Mouse (Mus musculus) gonadal fat pad, adult 2 months (tissue): ENCODE data around the gene Rims1. TPM values are rescaled to one million over a fixed set of nuclear protein-coding genes. Genes with fewer than 3 reads are reported as not detected.

Experiments used
- DNase-seq: peaks from one replicate; pipeline ENCODE4 v3.0.0-alpha.2; 2012; ENCODE audit warnings: low read depth
- polyA plus RNA-seq: library from polyadenylated mRNA; depleted of rRNA; stranded (reverse); fragments of >200 nt; gene quantifications from 2 replicates; pipeline ENCODE4 v1.2.3, GENCODE M21; 2012; rRNA removed

The Rims1 gene
- polyA plus RNA-seq: 0.57 and 0.70 TPM in 2 replicates

- no peak for DNase-seq
These were observed at the start of gene Rims1 for GRCm38 (mm10) chr1:22805726-22806625. Rims1 (minus strand) TSS chr1:22805994.

- no peak for DNase-seq
These were observed 867 bp upstream of the Rims1 start for GRCm38 (mm10) chr1:22806626-22807096.

GRCm38 (mm10) chr1:22805025-22805725 lies 619 bp downstream of the Rims1 start:
- no peak for DNase-seq

- no peak for DNase-seq
These were observed 1.5 kb downstream of the Rims1 start for GRCm38 (mm10) chr1:22804148-22804885.

GRCm38 (mm10) chr1:22803471-22803870 lies 2.3 kb downstream of the Rims1 start:
- no peak for DNase-seq

- peak; percentile 10 for DNase-seq
These were observed 5.5 kb downstream of the Rims1 start for GRCm38 (mm10) chr1:22800276-22800675.

GRCm38 (mm10) chr1:22797091-22797490 lies 8.7 kb downstream of the Rims1 start:
- no peak for DNase-seq

GRCm38 (mm10) chr1:22789391-22789909 lies 16.3 kb downstream of the Rims1 start:
- no peak for DNase-seq

- no peak for DNase-seq
These were observed 18.2 kb downstream of the Rims1 start for GRCm38 (mm10) chr1:22787616-22788015.

- DNase-seq: no peak
These were observed 35.1 kb downstream of the Rims1 start for GRCm38 (mm10) chr1:22770530-22771254.

- DNase-seq: no peak
These were observed 42.4 kb downstream of the Rims1 start for GRCm38 (mm10) chr1:22763376-22763775.

- no peak for DNase-seq
These were observed 43.0 kb downstream of the Rims1 start for GRCm38 (mm10) chr1:22762780-22763179.

GRCm38 (mm10) chr1:22750536-22750935 lies 55.3 kb downstream of the Rims1 start:
- DNase-seq: no peak

- no peak for DNase-seq
These were observed 61.1 kb downstream of the Rims1 start for GRCm38 (mm10) chr1:22744655-22745054.

GRCm38 (mm10) chr1:22737491-22737890 lies 68.3 kb downstream of the Rims1 start:
- no peak for DNase-seq

GRCm38 (mm10) chr1:22734429-22734828 lies 71.4 kb downstream of the Rims1 start:
- DNase-seq: no peak

GRCm38 (mm10) chr1:22733281-22733680 lies 72.5 kb downstream of the Rims1 start:
- DNase-seq: no peak

- DNase-seq: no peak
These were observed 77.6 kb downstream of the Rims1 start for GRCm38 (mm10) chr1:22728207-22728606.

GRCm38 (mm10) chr1:22721706-22722105 lies 84.1 kb downstream of the Rims1 start:
- no peak for DNase-seq

GRCm38 (mm10) chr1:22720714-22721113 lies 85.1 kb downstream of the Rims1 start:
- DNase-seq: no peak

GRCm38 (mm10) chr1:22709461-22709860 lies 96.3 kb downstream of the Rims1 start:
- DNase-seq: no peak
